15 mouse cellular contexts compared by ENCODE assay signal in genomic region chr4:88715059-88715458, GRCm38 (mm10). TPM values are rescaled to one million over a fixed set of nuclear protein-coding genes. Genes with fewer than 3 reads are reported as not detected.
DNase-seq lines count a peak whose midpoint lies in the region; ATAC-seq lines count a peak whose summit lies in the region.
"Had no signal": no experiment of that assay in that cellular context is flagged by ENCODE, and none has a peak within 500 bp of the region (broad histone marks: within the 10 kb centered on the region; RNA-seq: fewer than 3 reads in every experiment).

No protein-coding gene starts in this region.

- ATAC-seq in erythroblast, adult 5-6 weeks (replicated peaks; ENCODE audit: low FRiP score, poor library complexity, severe bottlenecking), result no peak

- peak; percentile 30 to 44 for DNase-seq in cerebellum, postnatal 25 days
- no peak for DNase-seq in cerebellum, postnatal 4 days (ENCODE audit: low spot score in 2 of 2)
- DNase-seq in 3T3-L1 (ENCODE audit: low read depth, low spot score), result peak; percentile 76
- DNase-seq in Muller cell, postnatal 12 days (ENCODE audit: inconsistent ontology term), result peak; percentile 30
- peak; percentile 61 to 80 for DNase-seq in gastrocnemius, adult 8-10 months (ENCODE audit: low spot score in 2 of 2)
- DNase-seq in spleen, postnatal 14 days (ENCODE audit: low spot score in 2 of 2), result no peak
- DNase-seq: embryo, embryonic 11 days; heart, postnatal 4 days; lung, adult 18-20 months; retina, postnatal 1 day had no signal

RNA-seq across cellular contexts. Expression of gene Gm26566, which starts 6.5 kb away (rescaled TPM):
- under 1 TPM in 3 of 4 experiments, not detected in 1; 0.24 to 0.51 (median 0.38) TPM for total RNA-seq in gastrocnemius, adult 8-10 months (2022)
- not detected in 2 replicates for total RNA-seq in erythroblast, adult 5-6 weeks (2015; ENCODE audit: low replicate concordance)
- not detected in 2 replicates for total RNA-seq in erythroblast, adult 5-6 weeks (2017; ENCODE audit: low replicate concordance)

RNA-seq across cellular contexts. Expression of gene Klhl9, which starts 7.2 kb away (rescaled TPM):
- 10 to 100 TPM; 54.5 to 64.5 (median 57.9) TPM for total RNA-seq in gastrocnemius, adult 8-10 months (2022)
- total RNA-seq in erythroblast, adult 5-6 weeks (2015; ENCODE audit: low replicate concordance), result 18.6 and 26.3 TPM in 2 replicates
- total RNA-seq in erythroblast, adult 5-6 weeks (2017; ENCODE audit: low replicate concordance), result 24.0 and 29.5 TPM in 2 replicates

RNA-seq across cellular contexts. Expression of gene Ifnab, which starts 23.9 kb away (rescaled TPM):
- total RNA-seq in gastrocnemius, adult 8-10 months (2022), result not detected
- not detected in 2 replicates for total RNA-seq in erythroblast, adult 5-6 weeks (2015; ENCODE audit: low replicate concordance)
- total RNA-seq in erythroblast, adult 5-6 weeks (2017; ENCODE audit: low replicate concordance), result not detected in 2 replicates
- total RNA-seq: heart, postnatal 4 days; layer of hippocampus, adult 18-20 months; left cerebral cortex, adult 2 months; megakaryocyte progenitor cell, adult 5-6 weeks; midbrain, postnatal 0 days had no signal

RNA-seq across cellular contexts. Expression of gene Ifna2, which starts 31.3 kb away (rescaled TPM):
- total RNA-seq in gastrocnemius, adult 8-10 months (2022), result not detected
- not detected in 2 replicates for total RNA-seq in erythroblast, adult 5-6 weeks (2015; ENCODE audit: low replicate concordance)
- total RNA-seq in erythroblast, adult 5-6 weeks (2017; ENCODE audit: low replicate concordance), result not detected in 2 replicates
- total RNA-seq: heart, postnatal 4 days; layer of hippocampus, adult 18-20 months; left cerebral cortex, adult 2 months; megakaryocyte progenitor cell, adult 5-6 weeks; midbrain, postnatal 0 days had no signal

RNA-seq across cellular contexts. Expression of gene Ifna16, which starts 38.3 kb away (rescaled TPM):
- total RNA-seq in gastrocnemius, adult 8-10 months (2022), result not detected
- not detected in 2 replicates for total RNA-seq in erythroblast, adult 5-6 weeks (2015; ENCODE audit: low replicate concordance)
- not detected in 2 replicates for total RNA-seq in erythroblast, adult 5-6 weeks (2017; ENCODE audit: low replicate concordance)
- total RNA-seq: heart, postnatal 4 days; layer of hippocampus, adult 18-20 months; left cerebral cortex, adult 2 months; megakaryocyte progenitor cell, adult 5-6 weeks; midbrain, postnatal 0 days had no signal

Comparison
In these comparisons a context has a peak if more than half of its experiments do, and no peak if none do; other contexts are left out.
1. DNase-seq: peak in cerebellum, postnatal 25 days (2 of 2), 3T3-L1 (single experiment), Muller cell, postnatal 12 days (single experiment) and gastrocnemius, adult 8-10 months (2 of 2); none in cerebellum, postnatal 4 days (0 of 2) and spleen, postnatal 14 days (0 of 2).